Mouse (Mus musculus) mesoderm, embryonic 11.5 days (tissue): ENCODE results near the gene Fbn1.
A peak's percentile ranks its signal among the peaks of the same experiment; 100 is the strongest.

Experiments used
- DNase-seq: peaks from one replicate; pipeline ENCODE4 v3.0.0-alpha.2; 2012; ENCODE audit warnings: low read depth, low spot score

Fbn1 gene

GRCm38 (mm10) chr2:125394428-125395101, 113.2 kb downstream of the Fbn1 start:
- no peak for DNase-seq

DNA sequence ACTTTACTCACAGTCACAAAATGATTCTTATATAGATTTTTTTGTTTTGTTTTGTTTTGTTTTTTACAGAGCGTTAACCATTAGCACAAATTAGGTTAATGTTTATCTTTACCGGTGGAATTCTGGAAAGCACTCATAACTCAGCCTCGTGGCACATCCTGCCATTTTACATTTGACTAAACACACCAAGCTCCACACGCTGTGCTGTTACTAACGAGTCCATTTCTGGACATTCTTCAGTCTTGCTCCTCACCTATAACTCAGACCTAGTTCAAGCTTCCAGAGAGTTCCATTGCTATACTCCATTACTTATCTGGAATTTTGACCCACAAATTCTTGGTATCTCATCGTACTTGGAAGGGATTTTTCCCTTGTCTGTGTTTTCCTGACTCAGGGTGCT, 116.2 kb downstream of the Fbn1 start:
- DNase-seq = no peak

DNA sequence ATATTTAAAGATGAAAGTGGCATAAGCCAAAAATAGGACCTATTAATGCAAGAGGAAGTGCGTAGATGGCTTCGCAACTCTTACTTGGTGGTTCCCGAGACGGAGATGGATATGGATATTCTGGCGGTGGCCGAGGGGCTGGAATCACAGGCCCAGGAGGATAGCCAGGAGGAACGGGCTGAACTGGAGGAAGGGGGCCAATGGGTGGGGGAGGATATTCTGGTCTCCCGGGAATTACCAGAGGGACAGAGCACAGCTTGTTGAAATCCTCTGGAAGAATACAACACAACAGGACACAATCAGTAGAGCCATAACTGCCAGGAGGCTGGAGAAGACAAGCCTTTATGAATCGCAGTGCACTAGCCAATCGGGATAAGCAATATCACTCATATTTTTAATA, 118.0 kb downstream of the Fbn1 start:
- no peak for DNase-seq

DNA sequence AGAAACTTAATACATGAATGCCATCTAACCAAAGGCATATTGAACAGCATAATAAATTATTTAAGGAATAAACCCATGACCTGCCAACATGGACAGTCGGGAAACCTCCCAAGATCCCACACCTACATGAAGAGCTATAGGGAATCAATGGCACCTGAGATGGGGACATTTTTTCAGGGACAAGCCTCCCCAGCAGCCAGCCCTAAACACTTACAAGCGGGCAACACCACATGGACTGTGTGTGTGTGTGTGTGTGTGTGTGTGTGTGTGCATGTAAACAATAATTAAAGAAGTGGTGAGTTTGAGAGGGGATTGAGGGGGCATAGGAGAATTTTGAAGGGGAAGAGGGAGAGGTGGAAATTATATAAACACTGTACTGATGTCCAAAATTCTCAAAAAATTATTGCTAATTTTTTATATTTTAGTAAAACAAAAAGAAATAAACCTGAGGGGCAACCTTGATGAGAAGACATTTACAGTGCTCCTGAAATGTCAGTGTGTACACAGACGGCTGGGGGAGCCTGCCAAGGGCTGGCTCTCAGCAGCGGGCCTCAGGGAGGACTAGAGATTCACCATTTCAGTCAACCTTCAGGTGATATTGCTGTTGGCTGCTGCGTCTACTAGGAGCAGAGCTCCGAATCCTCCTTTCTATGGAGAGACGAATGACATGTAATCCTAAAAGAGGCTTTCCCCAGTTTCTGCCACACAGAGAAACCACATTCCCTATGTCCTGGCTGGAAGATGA, 121.4 kb downstream of the Fbn1 start:
- no peak for DNase-seq

- DNase-seq = no peak
These were observed 122.9 kb downstream of the Fbn1 start for GRCm38 (mm10) chr2:125384941-125385340.

- no peak for DNase-seq
These were observed 123.4 kb downstream of the Fbn1 start for GRCm38 (mm10) chr2:125384415-125384814.

DNA sequence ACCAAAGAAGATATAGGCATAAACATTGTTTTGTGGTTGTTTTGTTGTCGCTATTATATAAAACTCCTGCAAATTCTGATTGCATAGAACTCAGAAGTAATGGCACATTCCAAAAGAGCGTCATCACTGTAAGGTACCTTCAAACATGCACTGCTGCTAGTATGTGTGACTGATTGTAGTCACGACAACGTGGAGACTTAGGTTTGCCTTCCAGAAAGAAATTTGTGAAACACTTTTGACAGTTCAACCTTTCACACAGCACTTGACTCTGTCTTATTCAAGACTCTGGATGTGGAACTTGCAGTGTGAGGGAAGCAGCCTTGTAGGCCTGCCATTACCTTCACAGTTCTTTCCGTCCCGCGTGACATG, 124.5 kb downstream of the Fbn1 start:
- DNase-seq = peak; percentile 4

DNA sequence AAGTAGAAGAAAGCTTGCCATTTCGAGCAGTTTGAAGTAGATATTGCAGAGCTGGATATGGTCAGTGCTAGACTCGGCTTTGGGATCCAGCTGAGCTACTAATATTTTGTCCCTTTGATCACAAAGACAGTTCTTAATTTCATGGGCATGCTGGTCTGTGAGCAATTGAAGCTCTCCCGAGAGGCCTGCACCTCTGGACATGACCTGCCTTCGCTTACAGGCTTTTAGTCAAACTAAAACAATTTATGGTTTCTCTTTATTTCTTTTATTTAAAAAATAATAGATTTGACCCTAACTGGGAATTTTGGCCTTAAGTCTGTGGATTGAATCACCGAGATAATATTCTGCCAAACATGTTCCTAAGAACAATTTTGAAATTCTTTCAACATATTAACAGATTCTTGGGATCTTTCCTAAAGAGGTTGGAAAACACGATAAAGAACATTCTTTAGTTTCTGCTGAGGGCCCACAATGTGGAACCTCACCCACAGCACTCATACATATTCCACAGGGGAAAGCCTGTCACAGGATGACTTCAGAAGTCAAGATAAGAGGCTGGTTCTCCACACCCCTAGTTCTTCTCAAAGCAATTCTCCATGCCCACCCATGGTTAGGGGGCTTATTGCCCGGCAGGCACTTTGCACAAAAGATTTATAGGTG, 125.0 kb downstream of the Fbn1 start:
- no peak for DNase-seq

DNA sequence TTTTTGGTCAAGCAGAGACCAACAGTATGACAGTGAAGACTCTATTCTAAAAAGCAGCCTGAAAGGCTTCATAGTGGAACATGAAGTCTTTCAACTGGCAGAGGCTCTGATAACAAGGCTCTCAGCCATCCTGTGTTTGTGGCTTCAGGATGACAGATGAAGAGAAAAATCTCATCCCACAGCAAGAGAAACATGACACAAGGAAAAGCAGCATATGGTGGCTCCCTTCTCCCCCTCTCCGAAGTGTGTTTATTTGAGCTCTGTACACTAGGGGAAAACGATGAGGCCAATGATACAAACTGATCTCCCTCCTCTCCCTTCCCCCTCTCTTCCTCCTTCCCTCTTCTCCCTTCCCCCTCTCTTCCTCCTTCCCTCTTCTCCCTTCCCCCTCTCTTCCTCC, 127.7 kb downstream of the Fbn1 start:
- DNase-seq = no peak

DNA sequence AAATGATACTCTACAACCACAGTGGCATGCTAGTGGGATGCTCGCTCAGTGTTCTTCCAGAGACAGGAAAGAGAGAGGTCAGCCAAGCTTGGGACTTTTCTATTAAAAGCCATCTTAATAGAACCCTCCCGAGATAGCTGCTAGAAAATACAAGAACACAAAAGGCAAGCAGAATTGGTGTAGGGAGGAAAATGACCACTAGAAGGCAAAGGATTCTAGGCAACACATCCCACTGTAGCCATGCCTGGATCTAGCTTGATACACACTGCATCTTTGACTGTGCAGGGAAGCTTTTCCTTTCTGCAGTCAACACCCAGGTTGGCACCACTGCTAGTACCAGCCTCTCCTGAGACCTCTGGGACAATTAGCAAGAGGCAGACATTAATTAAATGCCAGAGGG, 128.6 kb downstream of the Fbn1 start:
- DNase-seq = no peak

GRCm38 (mm10) chr2:125375926-125376325, 131.9 kb downstream of the Fbn1 start:
- DNase-seq = no peak

- DNase-seq = no peak
These were observed 132.5 kb downstream of the Fbn1 start for GRCm38 (mm10) chr2:125375301-125375700.

DNA sequence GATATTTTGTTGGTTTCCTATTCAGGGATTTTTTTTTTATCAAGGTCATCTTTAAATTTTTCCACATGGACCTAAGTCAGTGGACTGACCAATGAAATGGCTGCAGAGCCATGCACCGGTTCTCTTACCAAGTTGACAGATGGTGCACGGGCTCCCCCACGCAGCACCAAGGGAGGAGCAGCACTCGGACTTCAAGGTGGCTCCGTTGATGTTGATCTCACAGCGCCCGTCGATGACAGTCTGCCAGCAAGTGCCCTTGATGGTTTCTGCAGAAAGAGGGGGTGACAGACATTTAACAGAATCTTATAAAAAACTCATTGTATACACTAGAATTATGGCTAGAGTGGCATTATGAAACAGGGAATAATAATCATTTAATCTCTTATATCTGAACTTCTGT, 138.1 kb downstream of the Fbn1 start:
- no peak for DNase-seq

GRCm38 (mm10) chr2:125368616-125369015, 139.2 kb downstream of the Fbn1 start:
- no peak for DNase-seq

DNA sequence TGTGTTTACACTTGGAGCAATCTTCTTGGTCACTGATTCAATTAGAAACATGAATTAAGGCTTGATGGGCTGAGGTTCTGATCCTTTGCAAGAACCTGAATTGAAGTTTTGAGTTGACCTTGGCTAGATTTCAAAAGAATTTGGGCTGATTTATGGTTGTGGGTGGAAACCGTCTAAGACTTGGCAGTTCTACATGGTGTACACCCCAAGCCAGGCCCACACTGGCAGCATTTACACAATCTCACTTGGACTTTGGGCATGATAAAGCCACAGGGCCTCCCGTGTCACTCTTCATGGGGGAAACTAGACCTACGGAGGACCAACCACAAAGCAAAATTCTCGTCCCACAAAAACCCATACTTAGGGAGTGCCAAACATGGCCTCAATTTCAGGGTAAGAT, 146.1 kb downstream of the Fbn1 start:
- DNase-seq = no peak

- no peak for DNase-seq
These were observed 151.3 kb downstream of the Fbn1 start for GRCm38 (mm10) chr2:125356486-125356885.

DNA sequence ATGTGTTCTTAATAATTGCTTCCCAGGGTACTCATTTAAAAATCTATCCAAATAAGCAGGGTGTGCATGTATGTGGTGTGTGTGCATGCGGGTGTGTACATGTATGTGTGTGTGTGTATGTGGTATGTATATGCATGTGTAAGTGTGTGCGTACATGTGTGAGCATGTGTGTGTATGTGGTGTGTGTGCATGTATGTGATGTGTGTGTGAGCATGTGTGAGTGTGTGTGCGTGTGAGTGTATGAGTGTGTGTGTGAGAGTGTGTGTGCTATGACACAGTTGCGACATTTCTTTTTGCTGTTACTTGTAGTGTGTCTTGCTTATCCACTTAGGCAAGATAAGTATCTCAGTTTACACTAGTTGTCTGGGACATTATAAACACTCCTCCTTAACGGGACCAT, 151.7 kb downstream of the Fbn1 start:
- no peak for DNase-seq

DNA sequence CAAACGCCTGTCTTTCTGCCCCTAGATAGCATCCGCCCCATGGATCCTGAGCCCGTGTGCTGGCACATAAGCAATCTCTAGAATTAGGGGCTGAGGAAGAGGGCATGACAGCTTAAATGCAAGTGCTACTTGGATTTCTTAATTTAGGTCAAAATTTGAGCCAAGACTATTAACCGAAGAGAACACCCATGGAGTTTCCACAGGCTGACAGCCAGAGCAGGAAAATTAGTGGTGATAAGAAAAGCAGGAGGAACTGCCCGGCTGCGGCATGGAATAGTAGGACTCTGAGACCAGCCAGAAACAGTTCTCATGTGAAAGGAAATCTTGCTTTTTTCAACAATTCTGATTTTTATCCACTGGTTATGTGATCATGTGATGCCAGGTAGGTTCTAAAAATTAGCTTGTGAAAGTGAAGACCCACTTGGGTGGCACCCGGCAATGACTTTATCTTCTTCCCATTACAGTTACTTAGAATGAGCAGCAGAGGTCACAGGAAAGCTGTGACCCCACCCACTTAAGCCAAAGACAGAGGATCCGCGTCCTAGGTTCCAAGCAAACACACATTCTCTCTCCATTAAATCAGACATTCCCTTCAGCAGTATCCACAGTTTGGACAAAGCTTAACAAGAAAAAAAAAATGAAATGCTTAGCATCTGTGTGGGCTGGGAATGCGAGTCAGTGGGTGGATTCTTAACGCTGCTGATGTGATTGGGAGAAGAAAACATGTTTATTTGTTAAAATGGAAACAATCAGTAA, 152.4 kb downstream of the Fbn1 start:
- DNase-seq = peak; percentile 16

DNA sequence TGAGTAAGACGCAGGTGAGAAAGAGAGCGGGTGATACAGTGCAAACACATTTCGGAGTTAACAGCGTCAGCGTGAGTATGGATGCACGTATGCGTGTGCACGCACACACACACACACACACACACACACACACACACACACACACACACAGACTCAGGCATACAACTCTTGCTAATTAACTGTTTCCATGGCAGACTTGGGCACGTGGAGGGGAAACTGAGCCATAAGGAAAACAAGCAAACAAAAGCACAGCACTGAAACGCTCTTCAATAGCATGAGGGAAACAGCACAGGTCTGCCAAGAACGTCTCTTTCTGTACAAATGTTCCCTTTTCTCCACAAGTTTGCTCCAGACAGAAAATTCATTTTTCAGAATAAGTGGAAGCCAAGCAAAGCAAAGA, 153.2 kb downstream of the Fbn1 start:
- no peak for DNase-seq

DNA sequence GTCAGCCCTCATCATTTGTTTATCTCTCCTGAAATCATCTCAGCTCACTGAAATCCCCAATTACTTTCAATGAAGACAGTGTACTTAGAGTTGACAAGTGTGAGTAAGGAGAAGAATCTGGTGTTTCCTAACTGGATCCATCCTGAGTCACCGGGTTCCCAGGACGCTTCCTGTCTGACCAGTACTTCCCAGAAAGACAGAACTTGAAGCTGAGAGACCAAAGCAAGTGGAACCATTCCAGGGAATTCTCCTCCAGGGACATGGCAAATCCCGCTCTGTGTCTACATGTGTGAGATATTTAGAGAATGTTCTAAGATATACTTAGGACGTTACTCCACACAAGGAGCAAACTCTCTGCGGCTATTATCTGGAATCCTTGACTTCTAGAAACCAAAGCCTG, 158.6 kb downstream of the Fbn1 start:
- no peak for DNase-seq

DNA sequence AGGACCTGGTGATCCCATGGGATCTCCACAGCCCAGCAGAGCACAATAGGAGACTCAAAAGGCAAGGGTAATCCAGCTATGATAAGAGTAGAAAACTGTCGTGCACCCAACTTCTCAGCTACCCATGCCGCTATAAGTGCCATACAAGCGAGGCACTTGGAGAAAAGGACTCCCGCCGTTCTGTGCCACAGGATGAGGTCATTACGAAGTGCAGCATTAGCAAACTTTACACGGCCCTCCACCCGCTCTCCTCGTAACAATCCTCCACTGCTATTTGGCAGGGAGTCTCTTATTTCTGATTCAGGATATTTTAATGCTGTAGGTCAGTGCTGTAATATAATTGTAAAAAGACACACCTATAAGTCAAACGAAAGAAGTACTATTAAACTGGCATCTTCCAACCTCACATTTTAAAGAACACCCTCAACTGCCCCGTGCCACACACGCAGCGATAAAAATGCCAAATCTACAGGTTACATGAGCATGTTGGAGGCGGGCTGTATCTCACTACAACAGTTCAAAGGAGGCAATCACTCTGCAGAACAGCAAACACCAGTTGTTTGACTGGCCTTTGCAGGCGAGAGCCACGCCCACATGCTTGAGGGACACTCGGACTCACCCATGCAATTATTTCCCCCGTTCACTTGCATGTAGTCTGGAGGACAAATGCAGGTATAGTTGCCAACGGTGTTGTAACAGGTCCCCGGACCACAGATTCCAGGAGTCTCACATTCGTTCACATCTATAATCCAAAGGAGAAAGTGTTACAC, 165.4 kb downstream of the Fbn1 start:
- DNase-seq = no peak

DNA sequence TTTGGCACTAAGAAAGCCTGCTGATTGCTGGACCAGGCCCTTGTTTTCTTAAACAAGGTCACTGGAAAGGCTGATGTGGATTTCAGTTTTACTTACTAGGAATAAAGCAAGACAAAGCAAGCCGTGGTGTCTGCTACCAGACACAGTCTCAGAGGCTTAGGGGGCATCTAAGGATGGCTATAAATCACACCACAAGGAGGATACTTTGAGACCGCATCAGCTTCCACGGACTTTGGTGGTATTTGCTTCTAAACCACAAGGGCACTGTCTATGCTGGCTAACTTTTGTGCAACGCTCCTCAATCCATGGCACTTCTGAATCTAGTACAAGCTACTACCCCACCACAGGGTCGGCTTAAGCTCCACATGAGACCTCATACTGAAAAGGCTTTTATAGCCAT, 167.4 kb downstream of the Fbn1 start:
- DNase-seq = no peak
